30 mouse cellular contexts compared by ENCODE assay signal in genomic region chr8:89453724-89454123, GRCm38 (mm10).
DNase-seq lines count a peak whose midpoint lies in the region; ATAC-seq lines count a peak whose summit lies in the region.
"Had no signal": no experiment of that assay in that cellular context is flagged by ENCODE, and none has a peak within 500 bp of the region (broad histone marks: within the 10 kb centered on the region; RNA-seq: fewer than 3 reads in every experiment).

No protein-coding gene starts in this region.

- H3K4me1 ChIP-seq in kidney, embryonic 15.5 days = peaks cover 22% of the 10 kb centered on the region
- H3K4me1 ChIP-seq: embryonic facial prominence, embryonic 13.5 days; forebrain, embryonic 12.5 days; forebrain, embryonic 15.5 days; heart, embryonic 12.5 days; heart, embryonic 15.5 days; hindbrain, embryonic 13.5 days had no signal

- no peak overlapping the region for H3K9ac ChIP-seq in kidney, embryonic 15.5 days
- H3K9ac ChIP-seq: embryonic facial prominence, embryonic 13.5 days; forebrain, embryonic 12.5 days; forebrain, embryonic 15.5 days; heart, embryonic 12.5 days; heart, embryonic 15.5 days; hindbrain, embryonic 13.5 days had no signal

- H3K4me2 ChIP-seq in kidney, embryonic 15.5 days = no peak overlapping the region
- H3K4me2 ChIP-seq: embryonic facial prominence, embryonic 13.5 days; forebrain, embryonic 12.5 days; forebrain, embryonic 15.5 days; heart, embryonic 12.5 days; heart, embryonic 15.5 days; hindbrain, embryonic 13.5 days had no signal

- ATAC-seq in kidney, embryonic 15.5 days (replicated peaks; ENCODE audit: low FRiP score) = no peak
- ATAC-seq: forebrain, embryonic 15.5 days; hindbrain, embryonic 16.5 days; Patski had no signal

- peak; percentile 29 for DNase-seq in kidney, adult 18-20 months
- peak; percentile 65 for DNase-seq in kidney, adult 9 months
- DNase-seq in kidney, postnatal 25 days = no peak
- peak; percentile 6 to 48 for DNase-seq in kidney, postnatal 36 days
- no peak for DNase-seq in adrenal gland, postnatal 36 days
- DNase-seq: adrenal gland, postnatal 10 days; B cell, adult 2 months; cerebellum, adult 11-12 months; cerebellum, adult 8-10 months; cerebellum, postnatal 10 days; cerebellum, postnatal 36 days; embryo, embryonic 11 days; gastrocnemius, postnatal 25 days; heart, adult 18-20 months; heart, postnatal 10 days; heart, postnatal 36 days had no signal

- 83% methylated on average over 2 of the region's 2 CpGs for WGBS in kidney, embryonic 15.5 days

- H3K36me3 ChIP-seq in kidney, embryonic 15.5 days = no peaks in the 10 kb centered on the region
- H3K36me3 ChIP-seq: embryonic facial prominence, embryonic 10.5 days; embryonic facial prominence, embryonic 13.5 days; forebrain, embryonic 12.5 days; forebrain, embryonic 15.5 days; G1E; heart, embryonic 12.5 days; heart, embryonic 15.5 days; hindbrain, embryonic 10.5 days; hindbrain, embryonic 13.5 days had no signal

- no peaks in the 10 kb centered on the region for H3K9me3 ChIP-seq in kidney, embryonic 15.5 days (replicated peaks)
- H3K9me3 ChIP-seq: embryonic facial prominence, embryonic 10.5 days; forebrain, embryonic 12.5 days; forebrain, embryonic 15.5 days; heart, embryonic 15.5 days had no signal

- H3K27me3 ChIP-seq in kidney, embryonic 15.5 days = no peaks in the 10 kb centered on the region; the same call in 1 of the 2 replicates
- H3K27me3 ChIP-seq: CH12.LX; forebrain, embryonic 12.5 days; forebrain, embryonic 15.5 days; heart, embryonic 15.5 days had no signal

- no peak overlapping the region for H3K27ac ChIP-seq in kidney, embryonic 15.5 days
- H3K27ac ChIP-seq: embryonic facial prominence, embryonic 10.5 days; embryonic facial prominence, embryonic 13.5 days; forebrain, embryonic 12.5 days; forebrain, embryonic 15.5 days; heart, embryonic 15.5 days; hindbrain, embryonic 10.5 days; hindbrain, embryonic 13.5 days had no signal

- H3K4me3 ChIP-seq in kidney, embryonic 15.5 days (replicated peaks) = no peak overlapping the region
- H3K4me3 ChIP-seq: embryonic facial prominence, embryonic 10.5 days; embryonic facial prominence, embryonic 13.5 days; erythroblast, embryonic 14.5 days; forebrain, embryonic 12.5 days; forebrain, embryonic 15.5 days; heart, embryonic 12.5 days; heart, embryonic 15.5 days; hindbrain, embryonic 10.5 days; hindbrain, embryonic 13.5 days had no signal

Comparison
In these comparisons a context has a peak if more than half of its experiments do, and no peak if none do; other contexts are left out.
1. DNase-seq: peak in kidney, adult 18-20 months (single experiment), kidney, adult 9 months (single experiment) and kidney, postnatal 36 days (2 of 2); none in kidney, postnatal 25 days (0 of 2) and adrenal gland, postnatal 36 days (0 of 2).